Mouse (Mus musculus): Measurements from ENCODE around the gene Dpm1. TPM values are rescaled to one million over a fixed set of nuclear protein-coding genes. Genes with fewer than 3 reads are reported as not detected.

The Dpm1 gene
- polyA plus RNA-seq, 1 experiment from 2014 or later, result 85.3 TPM

DNA sequence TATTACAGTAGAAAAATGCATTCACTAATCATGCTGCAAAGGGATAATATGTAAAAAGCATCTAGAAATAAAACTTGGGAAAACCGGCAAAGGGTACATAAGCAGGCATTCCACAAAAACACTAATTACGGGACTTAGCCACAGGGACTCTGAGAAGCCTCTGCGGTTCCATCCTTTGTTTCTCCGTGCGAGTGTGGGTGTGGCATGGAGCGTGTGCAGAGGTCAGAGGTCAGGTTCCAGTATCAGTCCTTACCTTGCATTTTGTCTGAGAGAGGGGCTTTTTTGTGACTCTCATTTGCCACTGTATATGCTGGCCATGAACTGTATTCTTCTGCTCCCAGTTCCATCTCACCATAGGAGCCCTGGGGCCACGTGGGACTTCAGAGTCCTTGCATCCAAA is 54.4 kb downstream of the Dpm1 start:
- H3K36me3 ChIP-seq, result peaks cover 47% of the 10 kb centered on the region
- no peak overlapping the region for H3K27ac ChIP-seq
- no peak overlapping the region for H3K4me2 ChIP-seq (replicated peaks)
- H3K4me3 ChIP-seq, result no peak overlapping the region
- H3K9me3 ChIP-seq, result no peaks in the 10 kb centered on the region
- H3K4me1 ChIP-seq, result no peaks in the 10 kb centered on the region; the same call in 1 of the 2 replicates
- WGBS, result 50% methylated on average over 7 of the region's 7 CpGs
- no peak for ATAC-seq (ENCODE audit: low FRiP score, low read depth)
- H3K9ac ChIP-seq, result no peak overlapping the region
- no peaks in the 10 kb centered on the region for H3K27me3 ChIP-seq

DNA sequence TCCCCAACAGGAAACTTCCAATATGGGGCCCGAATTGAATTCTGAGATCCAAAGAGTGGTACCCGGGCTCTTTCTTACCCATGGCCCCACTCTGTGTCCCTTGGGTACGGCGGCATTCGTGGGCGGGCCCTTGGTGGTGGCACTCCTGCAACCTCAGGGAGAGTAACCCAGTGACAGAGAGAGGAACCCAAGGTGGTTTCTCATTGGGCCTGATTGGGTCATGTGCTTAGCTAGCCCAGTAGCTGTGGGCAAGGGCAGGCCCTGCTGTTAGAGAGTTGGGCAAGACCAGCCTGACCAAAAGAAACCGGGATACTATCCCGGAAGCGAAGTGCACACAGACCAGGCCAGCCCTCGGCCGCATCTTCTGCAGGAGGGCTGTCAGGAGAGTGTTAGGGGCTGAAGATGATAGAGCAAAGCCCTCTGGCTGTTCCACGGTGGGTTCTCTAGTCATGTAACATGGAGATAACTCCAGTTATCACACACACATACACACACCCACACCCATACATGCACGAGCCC is 60.2 kb downstream of the Dpm1 start:
- H3K4me1 ChIP-seq, result peaks cover 41% of the 10 kb centered on the region
- 0 out of 2 replicates have a peak overlapping the region, but pooled peaks have one; percentile 8 for H3K4me3 ChIP-seq
- peak overlapping the region; percentile 55 for H3K4me2 ChIP-seq (replicated peaks)
- no peaks in the 10 kb centered on the region for H3K27me3 ChIP-seq
- no peaks in the 10 kb centered on the region for H3K9me3 ChIP-seq
- peak; percentile 22 for ATAC-seq (ENCODE audit: low FRiP score, low read depth)
- peaks cover 14% of the 10 kb centered on the region for H3K36me3 ChIP-seq
- WGBS, result 8% methylated on average over 13 of the region's 13 CpGs
- no peak overlapping the region; the same call in 1 of the 2 replicates for H3K9ac ChIP-seq
- H3K27ac ChIP-seq, result peak overlapping the region; percentile 96

- Histone ChIP-seq H3K9ac (peak overlapping the region; percentile 31; the same call in 1 of the 2 replicates), H3K9me3 (no peaks in the 10 kb centered on the region), H3K36me3 (peaks cover 9% of the 10 kb centered on the region; the same call in 1 of the 2 replicates), H3K27me3 (no peaks in the 10 kb centered on the region), H3K27ac (peak overlapping the region; percentile 96), H3K4me1 (peaks cover 41% of the 10 kb centered on the region), H3K4me2 (replicated peaks) (peak overlapping the region; percentile 55), H3K4me3 (0 out of 2 replicates have a peak overlapping the region, but pooled peaks have one; percentile 8)
- WGBS, result 1% methylated on average over 9 of the region's 9 CpGs
- ATAC-seq (ENCODE audit: low FRiP score, low read depth), result no peak; the same call in 1 of the 2 replicates
Measured at GRCm38 (mm10) chr2:168169800-168170113, 60.6 kb downstream of the Dpm1 start.

DNA sequence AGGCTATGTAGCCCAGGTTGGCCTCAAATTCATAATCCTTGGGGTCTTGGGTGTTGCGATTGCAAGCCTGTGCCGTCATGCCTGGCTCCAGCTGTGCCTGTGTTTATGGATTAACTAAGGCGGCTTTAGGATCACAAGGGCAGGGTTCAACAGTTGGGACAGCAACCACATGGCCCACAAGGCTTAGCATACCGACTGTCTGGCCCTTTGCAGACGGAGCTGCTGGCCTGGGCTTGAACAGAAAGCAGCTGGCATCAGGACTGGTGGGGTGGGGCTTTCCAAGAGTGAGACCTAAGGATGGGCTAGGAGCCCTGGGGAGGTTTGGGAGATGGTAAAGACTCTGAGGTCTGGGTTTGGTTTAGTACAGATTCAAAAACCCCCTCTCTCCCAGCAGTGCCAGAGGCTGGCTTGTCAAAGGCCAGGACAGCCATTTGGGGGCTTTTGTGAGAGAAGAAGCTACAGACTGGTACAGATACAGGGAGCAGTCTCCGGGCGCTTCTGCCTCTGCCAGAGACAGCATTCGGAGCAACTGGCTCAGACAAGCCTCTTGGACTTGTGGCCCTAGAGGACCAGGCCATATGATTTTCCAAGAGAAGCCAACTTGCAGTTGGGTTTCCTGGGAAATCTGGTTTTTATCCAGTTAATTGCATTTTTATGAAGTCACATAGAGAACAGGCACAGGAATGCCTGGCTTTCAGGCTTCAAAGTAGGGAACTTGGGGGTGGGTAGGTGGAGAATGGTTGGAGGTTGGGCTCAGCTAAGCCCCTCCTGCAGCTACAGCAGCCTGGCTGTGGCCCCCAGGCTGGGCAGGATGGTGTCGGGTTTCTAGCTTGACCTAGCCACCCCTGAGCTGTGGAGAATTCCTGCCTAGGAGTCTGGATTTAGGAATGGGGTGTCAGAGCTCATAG is 61.2 kb downstream of the Dpm1 start:
- Histone ChIP-seq H3K9ac (peak overlapping the region; percentile 43; the same call in 1 of the 2 replicates), H3K4me3 (0 out of 2 replicates have a peak overlapping the region, but pooled peaks have one; percentile 8), H3K27me3 (no peaks in the 10 kb centered on the region), H3K36me3 (peaks cover 8% of the 10 kb centered on the region; the same call in 1 of the 2 replicates), H3K4me1 (peaks cover 41% of the 10 kb centered on the region), H3K4me2 (replicated peaks) (peak overlapping the region; percentile 55), H3K9me3 (no peaks in the 10 kb centered on the region), H3K27ac (peak overlapping the region; percentile 96)
- 16% methylated on average over 9 of the region's 9 CpGs for WGBS
- ATAC-seq (ENCODE audit: low FRiP score, low read depth), result peak; percentile 85

- Histone ChIP-seq H3K27me3 (no peaks in the 10 kb centered on the region), H3K27ac (peak overlapping the region; percentile 96; the same call in 1 of the 2 replicates), H3K4me2 (replicated peaks) (no peak overlapping the region), H3K36me3 (peaks cover 5% of the 10 kb centered on the region; the same call in 1 of the 2 replicates), H3K4me1 (peaks cover 41% of the 10 kb centered on the region), H3K9me3 (no peaks in the 10 kb centered on the region), H3K9ac (no peak overlapping the region), H3K4me3 (no peak overlapping the region)
- ATAC-seq (ENCODE audit: low FRiP score, low read depth), result no peak
- 53% methylated on average over 3 of the region's 3 CpGs for WGBS
Measured at GRCm38 (mm10) chr2:168167781-168168180, 62.6 kb downstream of the Dpm1 start.

GRCm38 (mm10) chr2:168166750-168167460 is 63.5 kb downstream of the Dpm1 start:
- Histone ChIP-seq H3K4me2 (replicated peaks) (no peak overlapping the region), H3K27ac (no peak overlapping the region), H3K4me3 (no peak overlapping the region), H3K36me3 (no peaks in the 10 kb centered on the region), H3K9ac (no peak overlapping the region), H3K4me1 (peaks cover 49% of the 10 kb centered on the region), H3K27me3 (no peaks in the 10 kb centered on the region), H3K9me3 (no peaks in the 10 kb centered on the region)
- WGBS, result 43% methylated on average over 21 of the region's 21 CpGs
- no peak for ATAC-seq (ENCODE audit: low FRiP score, low read depth)

GRCm38 (mm10) chr2:168161978-168162377 is 68.4 kb downstream of the Dpm1 start:
- Histone ChIP-seq H3K9me3 (no peaks in the 10 kb centered on the region), H3K27ac (peak overlapping the region; percentile 44; the same call in 1 of the 2 replicates), H3K4me1 (peaks cover 43% of the 10 kb centered on the region), H3K27me3 (no peaks in the 10 kb centered on the region), H3K9ac (peak overlapping the region; percentile 59), H3K4me2 (replicated peaks) (peak overlapping the region; percentile 64), H3K36me3 (no peaks in the 10 kb centered on the region), H3K4me3 (peak overlapping the region; percentile 35)
- no peak for ATAC-seq (ENCODE audit: low FRiP score, low read depth)
- WGBS, result 7% methylated on average over 14 of the region's 14 CpGs

- peak; percentile 27; the same call in 1 of the 2 replicates for ATAC-seq (ENCODE audit: low FRiP score, low read depth)
- peaks cover 39% of the 10 kb centered on the region for H3K4me1 ChIP-seq
- no peaks in the 10 kb centered on the region for H3K36me3 ChIP-seq
- H3K27ac ChIP-seq, result peak overlapping the region; percentile 44; the same call in 1 of the 2 replicates
- peak overlapping the region; percentile 64 for H3K4me2 ChIP-seq (replicated peaks)
- peak overlapping the region; percentile 35 for H3K4me3 ChIP-seq
- WGBS, result 3% methylated on average over 11 of the region's 11 CpGs
- peak overlapping the region; percentile 59 for H3K9ac ChIP-seq
- H3K27me3 ChIP-seq, result no peaks in the 10 kb centered on the region
- H3K9me3 ChIP-seq, result no peaks in the 10 kb centered on the region
Measured at GRCm38 (mm10) chr2:168161514-168161971, 68.8 kb downstream of the Dpm1 start.

DNA sequence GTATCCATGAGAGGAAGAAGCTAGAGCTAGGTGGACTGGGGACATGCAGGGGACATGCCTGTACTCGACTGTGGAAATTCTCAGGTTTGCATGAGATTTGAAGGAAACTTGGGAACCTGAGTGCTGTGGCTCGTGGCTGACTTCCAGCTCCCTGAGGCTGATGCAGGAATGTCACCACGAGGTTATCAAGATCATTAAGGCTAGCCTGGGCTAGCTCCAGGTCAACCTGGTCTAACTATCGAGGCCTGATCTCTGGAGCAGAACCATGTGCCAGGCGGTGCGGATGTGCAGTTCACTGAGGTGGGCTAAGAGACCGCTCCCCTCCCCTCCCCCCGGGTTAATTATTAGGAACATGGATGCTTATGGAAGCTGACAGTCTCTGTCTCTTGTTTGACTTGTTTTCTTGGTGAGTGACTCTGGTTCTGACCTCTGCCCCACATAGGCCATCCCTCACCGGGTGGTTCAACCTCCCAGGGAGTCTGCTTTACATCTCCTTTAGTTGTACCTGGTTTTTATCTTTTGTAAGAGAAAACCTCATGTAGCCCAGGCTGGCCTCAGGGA is 69.9 kb downstream of the Dpm1 start:
- Histone ChIP-seq H3K4me3 (no peak overlapping the region), H3K4me1 (peaks cover 39% of the 10 kb centered on the region), H3K27me3 (no peaks in the 10 kb centered on the region), H3K36me3 (no peaks in the 10 kb centered on the region), H3K9ac (no peak overlapping the region), H3K27ac (no peak overlapping the region; the same call in 1 of the 2 replicates), H3K9me3 (no peaks in the 10 kb centered on the region), H3K4me2 (replicated peaks) (0 out of 2 replicates have a peak overlapping the region, but pooled peaks have one; percentile 65)
- no peak for ATAC-seq (ENCODE audit: low FRiP score, low read depth)
- 81% methylated on average over 9 of the region's 9 CpGs for WGBS

All from limb, embryonic 13.5 days (tissue).